Mouse (Mus musculus): Measurements from ENCODE around the gene Olfr73. TPM values are rescaled to one million over a fixed set of nuclear protein-coding genes. Genes with fewer than 3 reads are reported as not detected.

Olfr73 gene
- polyA plus RNA-seq, 1 experiment from 2014 or later, result not detected

Other genes with a start within 250 kb of the Olfr73 start
- gene Olfr1143, start 237.1 kb downstream of the Olfr73 start, polyA plus RNA-seq (2014; fragmentation: Nextera tagmentation; extraction: Ambion mirVana), result not detected in 2 replicates
- not detected in 2 replicates for gene Olfr1145, start 227.9 kb downstream of the Olfr73 start, polyA plus RNA-seq (2014; fragmentation: Nextera tagmentation; extraction: Ambion mirVana)
- gene Olfr1148, start 207.2 kb downstream of the Olfr73 start, polyA plus RNA-seq (2014; fragmentation: Nextera tagmentation; extraction: Ambion mirVana), result not detected in 2 replicates
- gene Olfr1150-ps1, start 193.7 kb downstream of the Olfr73 start, polyA plus RNA-seq (2014; fragmentation: Nextera tagmentation; extraction: Ambion mirVana), result not detected in 2 replicates
- gene Olfr1151, start 181.8 kb downstream of the Olfr73 start, polyA plus RNA-seq (2014; fragmentation: Nextera tagmentation; extraction: Ambion mirVana), result not detected in 2 replicates
- not detected in 2 replicates for gene Olfr1152, start 171.2 kb downstream of the Olfr73 start, polyA plus RNA-seq (2014; fragmentation: Nextera tagmentation; extraction: Ambion mirVana)
- gene Olfr1153, start 142.7 kb downstream of the Olfr73 start, polyA plus RNA-seq (2014; fragmentation: Nextera tagmentation; extraction: Ambion mirVana), result not detected in 2 replicates
- gene Olfr1154, start 132.5 kb downstream of the Olfr73 start, polyA plus RNA-seq (2014; fragmentation: Nextera tagmentation; extraction: Ambion mirVana), result not detected in 2 replicates
- not detected in 2 replicates for gene Olfr1155, start 92.6 kb downstream of the Olfr73 start, polyA plus RNA-seq (2014; fragmentation: Nextera tagmentation; extraction: Ambion mirVana)
- gene Olfr1156, start 84.6 kb downstream of the Olfr73 start, polyA plus RNA-seq (2014; fragmentation: Nextera tagmentation; extraction: Ambion mirVana), result not detected in 2 replicates
- gene Olfr1157, start 69.4 kb downstream of the Olfr73 start, polyA plus RNA-seq (2014; fragmentation: Nextera tagmentation; extraction: Ambion mirVana), result not detected in 2 replicates
- not detected in 2 replicates for gene Olfr74, start 63.0 kb downstream of the Olfr73 start, polyA plus RNA-seq (2014; fragmentation: Nextera tagmentation; extraction: Ambion mirVana)
- not detected in 2 replicates for gene Olfr1158, start 47.6 kb downstream of the Olfr73 start, polyA plus RNA-seq (2014; fragmentation: Nextera tagmentation; extraction: Ambion mirVana)
- not detected in 2 replicates for gene Olfr1160, start 29.4 kb downstream of the Olfr73 start, polyA plus RNA-seq (2014; fragmentation: Nextera tagmentation; extraction: Ambion mirVana)
- not detected in 2 replicates for gene Olfr1161, start 14.9 kb downstream of the Olfr73 start, polyA plus RNA-seq (2014; fragmentation: Nextera tagmentation; extraction: Ambion mirVana)
- not detected in 2 replicates for gene Olfr1162, start 13.4 kb upstream of the Olfr73 start, polyA plus RNA-seq (2014; fragmentation: Nextera tagmentation; extraction: Ambion mirVana)
- not detected in 2 replicates for gene Olfr1163, start 34.1 kb upstream of the Olfr73 start, polyA plus RNA-seq (2014; fragmentation: Nextera tagmentation; extraction: Ambion mirVana)
- not detected in 2 replicates for gene Olfr1164, start 56.3 kb upstream of the Olfr73 start, polyA plus RNA-seq (2014; fragmentation: Nextera tagmentation; extraction: Ambion mirVana)
- gene Olfr1166, start 90.6 kb upstream of the Olfr73 start, polyA plus RNA-seq (2014; fragmentation: Nextera tagmentation; extraction: Ambion mirVana), result not detected in 2 replicates
- not detected in 2 replicates for gene Olfr1167, start 117.5 kb upstream of the Olfr73 start, polyA plus RNA-seq (2014; fragmentation: Nextera tagmentation; extraction: Ambion mirVana)
- gene Olfr1168, start 144.2 kb upstream of the Olfr73 start, polyA plus RNA-seq (2014; fragmentation: Nextera tagmentation; extraction: Ambion mirVana), result not detected in 2 replicates
- not detected in 2 replicates for gene Olfr1170, start 190.6 kb upstream of the Olfr73 start, polyA plus RNA-seq (2014; fragmentation: Nextera tagmentation; extraction: Ambion mirVana)
- not detected in 2 replicates for gene Olfr1173, start 242.2 kb upstream of the Olfr73 start, polyA plus RNA-seq (2014; fragmentation: Nextera tagmentation; extraction: Ambion mirVana)